Comparison of ENCODE assay signal across 9 mouse cellular contexts in genomic region chr6:144962013-144962354, GRCm38 (mm10).
DNase-seq lines count a peak whose midpoint lies in the region; ATAC-seq and TF ChIP-seq lines count a peak whose summit lies in the region.
"Had no signal": no experiment of that assay in that cellular context is flagged by ENCODE, and none has a peak within 500 bp of the region (broad histone marks: within the 10 kb centered on the region; RNA-seq: fewer than 3 reads in every experiment).

No protein-coding gene starts in this region.

- intact Hi-C loops in heart, postnatal 14 days (cut with DNase I): loop anchor here (5.0 to 10.0 kb wide), 2 partner anchors 1357 to 1590 kb away; no protein-coding TSS in a partner anchor

- no peaks in the 10 kb centered on the region for H3K4me1 ChIP-seq in forebrain, embryonic 14.5 days (ENCODE audit: control insufficient read depth, insufficient read depth, low read length)
- no peaks in the 10 kb centered on the region for H3K4me1 ChIP-seq in forebrain, embryonic 11.5 days (replicated peaks; ENCODE audit: control insufficient read depth, insufficient read depth, low read length)
- no peaks in the 10 kb centered on the region for H3K4me1 ChIP-seq in limb, embryonic 11.5 days (ENCODE audit: control insufficient read depth, insufficient read depth, low read length)
- peaks cover 5% of the 10 kb centered on the region; the same call in 1 of the 2 replicates for H3K4me1 ChIP-seq in limb, embryonic 10.5 days
- no peaks in the 10 kb centered on the region for H3K4me1 ChIP-seq in neural tube, embryonic 14.5 days (ENCODE audit: control insufficient read depth, insufficient read depth, low read length)

- H3K9ac ChIP-seq in forebrain, embryonic 14.5 days (ENCODE audit: low read length): no peak overlapping the region
- H3K9ac ChIP-seq in forebrain, embryonic 11.5 days (ENCODE audit: low read length): no peak overlapping the region
- H3K9ac ChIP-seq in limb, embryonic 11.5 days (ENCODE audit: low read length): no peak overlapping the region
- H3K9ac ChIP-seq in neural tube, embryonic 14.5 days (replicated peaks; ENCODE audit: low read depth, low read length): no peak overlapping the region

- in situ Hi-C loops in Patski (cut with MboI; ENCODE audit: low pct_unique_long_range_greater_than_20kb): loop anchor here (25.0 kb wide), 1 partner anchor 1350 kb away; no protein-coding TSS in a partner anchor

- H3K27me3 ChIP-seq in forebrain, embryonic 14.5 days (replicated peaks; ENCODE audit: control insufficient read depth, insufficient read depth, low read length): no peaks in the 10 kb centered on the region
- no peaks in the 10 kb centered on the region for H3K27me3 ChIP-seq in forebrain, embryonic 11.5 days (ENCODE audit: control insufficient read depth, insufficient read depth, low read length)
- no peaks in the 10 kb centered on the region for H3K27me3 ChIP-seq in limb, embryonic 11.5 days (ENCODE audit: control insufficient read depth, insufficient read depth, low read length)
- H3K27me3 ChIP-seq in limb, embryonic 10.5 days (ENCODE audit: low read depth, poor library complexity, severe bottlenecking): no peaks in the 10 kb centered on the region
- H3K27me3 ChIP-seq in Patski: no peaks in the 10 kb centered on the region
- no peaks in the 10 kb centered on the region for H3K27me3 ChIP-seq in neural tube, embryonic 14.5 days (ENCODE audit: control insufficient read depth, insufficient read depth, low read length)

- H3K36me3 ChIP-seq in forebrain, embryonic 14.5 days (ENCODE audit: control insufficient read depth, insufficient read depth, low read length): no peaks in the 10 kb centered on the region
- no peaks in the 10 kb centered on the region for H3K36me3 ChIP-seq in forebrain, embryonic 11.5 days (ENCODE audit: control insufficient read depth, insufficient read depth, low read length)
- H3K36me3 ChIP-seq in limb, embryonic 11.5 days (ENCODE audit: control insufficient read depth, insufficient read depth, low read length): no peaks in the 10 kb centered on the region
- no peaks in the 10 kb centered on the region for H3K36me3 ChIP-seq in limb, embryonic 10.5 days
- H3K36me3 ChIP-seq in neural tube, embryonic 14.5 days (ENCODE audit: control insufficient read depth, insufficient read depth, low read length): no peaks in the 10 kb centered on the region

- H3K4me2 ChIP-seq in forebrain, embryonic 14.5 days (ENCODE audit: low read length): no peak overlapping the region
- no peak overlapping the region for H3K4me2 ChIP-seq in forebrain, embryonic 11.5 days (ENCODE audit: low read depth, low read length, severe bottlenecking)
- H3K4me2 ChIP-seq in limb, embryonic 11.5 days (ENCODE audit: low read depth, severe bottlenecking): no peak overlapping the region
- 0 out of 2 replicates have a peak overlapping the region, but pooled peaks have one; percentile 11 for H3K4me2 ChIP-seq in neural tube, embryonic 14.5 days (ENCODE audit: low read depth, low read length)

- H3K27ac ChIP-seq in forebrain, embryonic 14.5 days (ENCODE audit: low read depth, low read length): no peak overlapping the region
- H3K27ac ChIP-seq in forebrain, embryonic 11.5 days (ENCODE audit: low read depth, low read length): no peak overlapping the region
- no peak overlapping the region for H3K27ac ChIP-seq in limb, embryonic 11.5 days (replicated peaks; ENCODE audit: low read depth, low read length)
- no peak overlapping the region for H3K27ac ChIP-seq in limb, embryonic 10.5 days
- no peak overlapping the region for H3K27ac ChIP-seq in neural tube, embryonic 14.5 days (ENCODE audit: low read depth, low read length)

- CTCF ChIA-PET in Patski (lab: Charles Lee): interaction anchor here (1.3 kb wide), 1 partner anchor 34 kb away, joined by 3 read pairs; no protein-coding TSS in a partner anchor

- no peak overlapping the region for H3K4me3 ChIP-seq in forebrain, embryonic 14.5 days (ENCODE audit: low read depth, low read length)
- no peak overlapping the region for H3K4me3 ChIP-seq in forebrain, embryonic 11.5 days (ENCODE audit: low read depth, low read length)
- H3K4me3 ChIP-seq in limb, embryonic 11.5 days (ENCODE audit: low read depth, low read length): no peak overlapping the region
- no peak overlapping the region for H3K4me3 ChIP-seq in limb, embryonic 10.5 days
- no peak overlapping the region; the same call in 1 of the 2 replicates for H3K4me3 ChIP-seq in neural tube, embryonic 14.5 days (ENCODE audit: low read depth, low read length)

- POLR2A ChIA-PET in Patski (lab: Charles Lee): no interaction called here

- DNase-seq in forebrain, embryonic 14.5 days (ENCODE audit: low spot score): peak; percentile 69
- DNase-seq in forebrain, embryonic 11.5 days (ENCODE audit: low spot score): no peak
- DNase-seq in limb, embryonic 11.5 days (ENCODE audit: low spot score): peak; percentile 29
- no peak for DNase-seq in limb, embryonic 10.5 days (ENCODE audit: low spot score)
- no peak for DNase-seq in Patski (ENCODE audit: low read depth, low spot score)
- DNase-seq in embryo, embryonic 10.5 days (ENCODE audit: low spot score): no peak
- no peak for DNase-seq in heart, postnatal 14 days
- DNase-seq: adrenal gland, adult 2 months had no signal

- ATAC-seq in forebrain, embryonic 14.5 days: peak; percentile 35; the same call in 1 of the 2 replicates
- ATAC-seq in forebrain, embryonic 11.5 days (replicated peaks; ENCODE audit: low FRiP score): no peak
- ATAC-seq in limb, embryonic 11.5 days (ENCODE audit: insufficient number of reproducible peaks, low FRiP score, low TSS enrichment, low read depth): no peak
- ATAC-seq in Patski: no peak
- peak; percentile 16; the same call in 1 of the 2 replicates for ATAC-seq in neural tube, embryonic 14.5 days (ENCODE audit: low read depth)

- no peaks in the 10 kb centered on the region for H3K9me3 ChIP-seq in forebrain, embryonic 14.5 days (replicated peaks; ENCODE audit: control insufficient read depth, low read length)
- H3K9me3 ChIP-seq in forebrain, embryonic 11.5 days (ENCODE audit: control insufficient read depth, low read length): no peaks in the 10 kb centered on the region
- H3K9me3 ChIP-seq in limb, embryonic 11.5 days (ENCODE audit: control insufficient read depth, low read length): no peaks in the 10 kb centered on the region
- no peaks in the 10 kb centered on the region for H3K9me3 ChIP-seq in limb, embryonic 10.5 days (replicated peaks)
- no peaks in the 10 kb centered on the region for H3K9me3 ChIP-seq in neural tube, embryonic 14.5 days (ENCODE audit: control insufficient read depth, low read length)

- peak; percentile 40 for TF ChIP-seq CTCF in Patski (IDR thresholded peaks at IDR 0.05)

- 64% methylated on average over 4 of the region's 4 CpGs for WGBS in forebrain, embryonic 14.5 days
- 80% methylated on average over 4 of the region's 4 CpGs for WGBS in forebrain, embryonic 11.5 days
- 59% methylated on average over 4 of the region's 4 CpGs for WGBS in limb, embryonic 11.5 days
- WGBS in limb, embryonic 10.5 days: 59% methylated on average over 4 of the region's 4 CpGs
- WGBS in neural tube, embryonic 14.5 days: 58% methylated on average over 4 of the region's 4 CpGs

Comparison
In these comparisons a context has a peak if more than half of its experiments do, and no peak if none do; other contexts are left out.
1. ATAC-seq: peak in forebrain, embryonic 14.5 days (single experiment) and neural tube, embryonic 14.5 days (single experiment); none in forebrain, embryonic 11.5 days (single experiment), limb, embryonic 11.5 days (single experiment) and Patski (single experiment).
2. DNase-seq: peak in forebrain, embryonic 14.5 days (single experiment) and limb, embryonic 11.5 days (single experiment); none in forebrain, embryonic 11.5 days (single experiment), limb, embryonic 10.5 days (single experiment), Patski (single experiment), embryo, embryonic 10.5 days (single experiment) and heart, postnatal 14 days (0 of 2).